In the genomic region with DNA sequence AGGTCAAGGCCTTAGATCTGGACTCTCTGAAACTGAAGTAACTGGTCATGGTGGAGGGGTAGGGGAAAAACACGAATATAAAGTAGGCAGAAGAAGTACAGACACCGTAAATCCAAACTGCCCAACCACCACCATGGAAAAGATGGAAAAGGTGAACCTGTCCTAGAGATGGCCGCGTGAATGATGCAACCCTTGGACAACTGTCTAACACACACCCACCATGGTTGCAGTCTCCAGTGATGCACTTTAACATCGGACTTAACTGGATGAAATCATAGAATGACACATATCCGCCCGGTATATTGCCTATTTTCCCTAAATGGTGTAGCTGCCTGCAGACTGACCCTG, we compare ENCODE assay signal across 8 mouse cellular contexts. TPM values are rescaled to one million over a fixed set of nuclear protein-coding genes. Genes with fewer than 3 reads are reported as not detected.
DNase-seq lines count a peak whose midpoint lies in the region; ATAC-seq and TF ChIP-seq lines count a peak whose summit lies in the region.

No protein-coding gene starts in this region.

- H3K9ac ChIP-seq in ES-Bruce4 (ENCODE audit: low read depth, poor library complexity, severe bottlenecking) = peak overlapping the region; percentile 66

- TF ChIP-seq CTCF in ES-Bruce4 (IDR thresholded peaks at IDR 0.05; ENCODE audit: low read depth, low read length) = no peak

- no peaks in the 10 kb centered on the region for H3K9me3 ChIP-seq in heart, embryonic 10.5 days
- H3K9me3 ChIP-seq in ES-Bruce4 (replicated peaks; ENCODE audit: control insufficient read depth, insufficient read depth, low read length, poor library complexity, severe bottlenecking) = no peaks in the 10 kb centered on the region
- no peaks in the 10 kb centered on the region for H3K9me3 ChIP-seq in hindbrain, embryonic 10.5 days

- H3K4me3 ChIP-seq in heart, embryonic 10.5 days = peak overlapping the region; percentile 86
- peak overlapping the region; percentile 65 for H3K4me3 ChIP-seq in ES-Bruce4 (ENCODE audit: low read depth, low read length)
- peak overlapping the region; percentile 94 for H3K4me3 ChIP-seq in hindbrain, embryonic 10.5 days

- H3K36me3 ChIP-seq in heart, embryonic 10.5 days = peaks cover 22% of the 10 kb centered on the region
- H3K36me3 ChIP-seq in ES-Bruce4 (ENCODE audit: control insufficient read depth, insufficient read depth, low read length, poor library complexity, severe bottlenecking) = peaks cover 29% of the 10 kb centered on the region
- peaks cover 24% of the 10 kb centered on the region for H3K36me3 ChIP-seq in hindbrain, embryonic 10.5 days

- TF ChIP-seq EP300 in ES-Bruce4 (IDR thresholded peaks at IDR 0.05; ENCODE audit: insufficient read depth, low read depth, low read length) = no peak

- H3K27me3 ChIP-seq in heart, embryonic 10.5 days (ENCODE audit: insufficient read depth, poor library complexity, severe bottlenecking) = no peaks in the 10 kb centered on the region
- H3K27me3 ChIP-seq in ES-Bruce4 (ENCODE audit: control insufficient read depth, insufficient read depth, low read length, poor library complexity, severe bottlenecking) = no peaks in the 10 kb centered on the region
- H3K27me3 ChIP-seq in hindbrain, embryonic 10.5 days (ENCODE audit: insufficient read depth, poor library complexity, severe bottlenecking) = no peaks in the 10 kb centered on the region

- peak overlapping the region; percentile 97 for H3K27ac ChIP-seq in heart, embryonic 10.5 days
- peak overlapping the region; percentile 100 for H3K27ac ChIP-seq in ES-Bruce4 (ENCODE audit: insufficient read depth, low read length)
- peak overlapping the region; percentile 98 for H3K27ac ChIP-seq in hindbrain, embryonic 10.5 days

- 54% methylated on average over 7 of the region's 7 CpGs for WGBS in heart, embryonic 10.5 days
- WGBS in hindbrain, embryonic 10.5 days = 53% methylated on average over 7 of the region's 7 CpGs

- TF ChIP-seq POLR2A in ES-Bruce4 (IDR thresholded peaks at IDR 0.05; ENCODE audit: insufficient read depth, low read length) = no peak

- H3K4me1 ChIP-seq in heart, embryonic 10.5 days = peaks cover 21% of the 10 kb centered on the region
- H3K4me1 ChIP-seq in ES-Bruce4 (ENCODE audit: control insufficient read depth, insufficient read depth, low read length) = no peaks in the 10 kb centered on the region
- H3K4me1 ChIP-seq in hindbrain, embryonic 10.5 days (replicated peaks) = peaks cover 23% of the 10 kb centered on the region

- DNase-seq in heart, embryonic 10.5 days (ENCODE audit: low spot score) = no peak
- DNase-seq in heart, adult 18-20 months = no peak
- DNase-seq in hindbrain, embryonic 10.5 days (ENCODE audit: low spot score) = no peak
- DNase-seq in thymus, adult 18-20 months = no peak
- DNase-seq in cerebellum, postnatal 36 days = no peak
- no peak for DNase-seq in yolk sac, embryonic 10.5 days (ENCODE audit: low spot score)

- ATAC-seq in megakaryocyte, adult 5-6 weeks (ENCODE audit: poor library complexity, severe bottlenecking) = peak; percentile 13

RNA-seq across cellular contexts. Expression of a gene that starts 0.7 kb away (rescaled TPM):
- polyA plus RNA-seq in heart, embryonic 10.5 days (2016; fragmentation: Nextera tagmentation; extraction: Ambion mirVana) = 202 and 227 TPM in 2 replicates
- 100 to 1,000 TPM; 285 to 287 TPM for total RNA-seq in heart, adult 18-20 months (2021)
- polyA plus RNA-seq in ES-Bruce4 (2011; ENCODE audit: insufficient read depth, insufficient read length, low read depth, missing spikeins) = 372 TPM in 2 replicates
- 274 and 348 TPM in 2 replicates for polyA plus RNA-seq in hindbrain, embryonic 10.5 days (2016; fragmentation: Nextera tagmentation; extraction: Ambion mirVana)
- total RNA-seq in megakaryocyte, adult 5-6 weeks (2015) = 124 and 141 TPM in 2 replicates
- total RNA-seq in megakaryocyte, adult 5-6 weeks (2017) = 72.4 and 88.1 TPM in 2 replicates

RNA-seq across cellular contexts. Expression of a gene that starts 39.2 kb away (rescaled TPM):
- 2.3 and 5.2 TPM in 2 replicates for polyA plus RNA-seq in heart, embryonic 10.5 days (2016; fragmentation: Nextera tagmentation; extraction: Ambion mirVana)
- under 1 TPM; 0.21 to 0.40 TPM for total RNA-seq in heart, adult 18-20 months (2021)
- polyA plus RNA-seq in ES-Bruce4 (2011; ENCODE audit: insufficient read depth, insufficient read length, low read depth, missing spikeins) = 6.3 and 9.5 TPM in 2 replicates
- 1.3 and 1.6 TPM in 2 replicates for polyA plus RNA-seq in hindbrain, embryonic 10.5 days (2016; fragmentation: Nextera tagmentation; extraction: Ambion mirVana)
- 17.1 and 19.9 TPM in 2 replicates for total RNA-seq in megakaryocyte, adult 5-6 weeks (2015)
- total RNA-seq in megakaryocyte, adult 5-6 weeks (2017) = 6.0 and 7.4 TPM in 2 replicates

RNA-seq across cellular contexts. Expression of a gene that starts 44.7 kb away (rescaled TPM):
- not detected in 2 replicates for polyA plus RNA-seq in heart, embryonic 10.5 days (2016; fragmentation: Nextera tagmentation; extraction: Ambion mirVana)
- not detected for total RNA-seq in heart, adult 18-20 months (2021)
- polyA plus RNA-seq in ES-Bruce4 (2011; ENCODE audit: insufficient read depth, insufficient read length, low read depth, missing spikeins) = 2.0 and 2.4 TPM in 2 replicates
- not detected in 2 replicates for polyA plus RNA-seq in hindbrain, embryonic 10.5 days (2016; fragmentation: Nextera tagmentation; extraction: Ambion mirVana)
- 0.20 TPM in 1 of 2 replicates, not detected in the other for total RNA-seq in megakaryocyte, adult 5-6 weeks (2015)
- total RNA-seq in megakaryocyte, adult 5-6 weeks (2017) = not detected in 2 replicates

RNA-seq across cellular contexts. Expression of a gene that starts 47.4 kb away (rescaled TPM):
- polyA plus RNA-seq in heart, embryonic 10.5 days (2016; fragmentation: Nextera tagmentation; extraction: Ambion mirVana) = 655 and 948 TPM in 2 replicates
- 100 to 1,000 TPM; 501 to 698 TPM for total RNA-seq in heart, adult 18-20 months (2021)
- 426 and 500 TPM in 2 replicates for polyA plus RNA-seq in ES-Bruce4 (2011; ENCODE audit: insufficient read depth, insufficient read length, low read depth, missing spikeins)
- polyA plus RNA-seq in hindbrain, embryonic 10.5 days (2016; fragmentation: Nextera tagmentation; extraction: Ambion mirVana) = 10.6 and 24.0 TPM in 2 replicates
- total RNA-seq in megakaryocyte, adult 5-6 weeks (2015) = not detected in 2 replicates
- total RNA-seq in megakaryocyte, adult 5-6 weeks (2017) = not detected in 2 replicates

RNA-seq across cellular contexts. Expression of a gene that starts 59.5 kb away (rescaled TPM):
- 36.0 and 37.6 TPM in 2 replicates for polyA plus RNA-seq in heart, embryonic 10.5 days (2016; fragmentation: Nextera tagmentation; extraction: Ambion mirVana)
- 1 to 10 TPM; 6.5 to 8.1 TPM for total RNA-seq in heart, adult 18-20 months (2021)
- polyA plus RNA-seq in ES-Bruce4 (2011; ENCODE audit: insufficient read depth, insufficient read length, low read depth, missing spikeins) = 23.7 and 25.0 TPM in 2 replicates
- polyA plus RNA-seq in hindbrain, embryonic 10.5 days (2016; fragmentation: Nextera tagmentation; extraction: Ambion mirVana) = 34.8 and 38.1 TPM in 2 replicates
- total RNA-seq in megakaryocyte, adult 5-6 weeks (2015) = 26.3 and 30.3 TPM in 2 replicates
- total RNA-seq in megakaryocyte, adult 5-6 weeks (2017) = 10.9 and 12.4 TPM in 2 replicates
